Mouse (Mus musculus) liver, adult 2 months (tissue): ENCODE data around the gene Ptgs1.

ENCODE experiments used
- CTCF ChIP-seq: fragments of 200-500 bp; IDR thresholded peaks from 2 replicates; pipeline ENCODE4 v1.5.1; 2011; ENCODE audit warnings: low read depth, low read length, control low read depth
- POLR2A ChIP-seq: fragments of 200-500 bp; IDR thresholded peaks from 2 replicates; pipeline ENCODE4 v1.6.1; 2011; ENCODE audit warnings: low read length, control low read depth; ENCODE audit not compliant: insufficient read depth; ENCODE audit errors: extremely low read depth

DNA sequence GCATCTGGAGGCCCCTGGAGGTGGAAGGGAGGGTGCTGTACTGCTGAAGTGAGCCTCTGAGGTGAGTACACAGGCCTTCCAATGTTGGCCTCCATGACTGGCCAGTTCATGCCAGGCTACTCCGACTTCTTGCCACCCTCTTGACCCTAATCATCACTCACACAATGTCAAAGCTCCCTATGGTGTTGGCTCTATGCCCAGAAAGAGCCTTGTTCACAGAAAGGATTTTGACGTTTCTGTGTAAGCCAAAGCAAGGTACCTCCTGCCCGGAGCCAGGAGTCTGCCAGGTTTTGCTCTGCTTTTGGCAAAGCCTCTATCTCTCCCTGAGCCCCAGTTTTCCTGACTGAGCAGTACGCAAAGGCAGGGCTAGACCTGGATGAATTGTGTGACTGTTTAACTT lies 5.7 kb downstream of the Ptgs1 start:
- TF ChIP-seq CTCF (no peak), POLR2A (no peak)
